Mouse (Mus musculus) ES-Bruce4 (cell line): Measurements from ENCODE around the gene Smo.

Experiments used
- CTCF ChIP-seq: IDR thresholded peaks from one replicate; pipeline ENCODE4 v1.8.1; 2011; ENCODE audit warnings: low read depth, low read length
- EP300 ChIP-seq: IDR thresholded peaks from 2 replicates; pipeline ENCODE4 v1.6.1; 2011; ENCODE audit warnings: low read depth, low read length; ENCODE audit not compliant: insufficient read depth
- POLR2A ChIP-seq: IDR thresholded peaks from one replicate; pipeline ENCODE4 v1.8.1; 2011; ENCODE audit warnings: low read length; ENCODE audit not compliant: insufficient read depth

DNA sequence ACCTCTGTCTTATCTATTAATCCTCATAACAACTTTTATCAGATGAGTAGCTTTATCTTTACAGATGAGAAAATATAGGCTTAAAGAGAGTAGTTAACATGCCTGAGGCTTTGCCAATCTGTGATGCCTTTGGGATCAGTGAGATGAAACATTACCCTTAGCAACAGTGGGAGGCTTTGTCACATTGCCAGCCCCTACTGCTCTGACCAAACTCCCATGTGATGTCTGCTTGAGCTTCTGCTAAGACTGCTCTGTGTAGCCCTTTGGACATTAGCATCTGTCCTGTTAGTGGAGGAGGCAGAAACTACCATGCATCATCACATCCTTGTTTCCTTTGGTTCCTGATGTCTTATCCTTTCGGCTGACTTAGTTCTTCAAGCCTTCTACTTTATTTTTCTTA, 40.3 kb downstream of the Smo start:
- TF ChIP-seq EP300 (no peak), CTCF (no peak), POLR2A (no peak)
